Mouse (Mus musculus) kidney, adult 2 months (tissue): Measurements from ENCODE around the gene Cbfb. TPM values are rescaled to one million over a fixed set of nuclear protein-coding genes. Genes with fewer than 3 reads are reported as not detected.

Source experiments
- DNase-seq: peaks from one replicate; pipeline ENCODE4 v3.0.0; 2021
- H3K27ac ChIP-seq: fragments of 200-500 bp; 2 replicates; pipeline ENCODE4 v1.5.1; 2012; ENCODE audit warnings: low read depth, low read length, control low read depth, inconsistent platforms; ENCODE audit not compliant: insufficient read depth
- H3K27me3 ChIP-seq: fragments of 200-500 bp; replicated peaks from 2 replicates; pipeline ENCODE4 v1.6.1; 2012; ENCODE audit warnings: mild to moderate bottlenecking, moderate library complexity, low read length, inconsistent platforms; ENCODE audit not compliant: control insufficient read depth, insufficient read depth
- H3K36me3 ChIP-seq: fragments of 200-500 bp; 2 replicates; pipeline ENCODE4 v1.6.1; 2012; ENCODE audit warnings: mild to moderate bottlenecking, moderate library complexity, low read length, inconsistent platforms; ENCODE audit not compliant: control insufficient read depth, insufficient read depth
- H3K4me1 ChIP-seq: fragments of 200-500 bp; 2 replicates; pipeline ENCODE4 v1.6.1; 2011; ENCODE audit warnings: low read length; ENCODE audit not compliant: control insufficient read depth, insufficient read depth
- H3K4me3 ChIP-seq: fragments of 200-500 bp; 2 replicates; pipeline ENCODE4 v1.5.1; 2011; ENCODE audit warnings: mild to moderate bottlenecking, low read depth, low read length, control low read depth; ENCODE audit not compliant: insufficient read depth
- CTCF ChIP-seq: fragments of 200-500 bp; conservative IDR thresholded peaks from 2 replicates; pipeline ENCODE4 v1.5.1; 2011; ENCODE audit warnings: low read depth, mild to moderate bottlenecking, control low read depth, low read length, moderate library complexity, mixed read lengths; ENCODE audit not compliant: insufficient read depth, insufficient read length
- POLR2A ChIP-seq: fragments of 200-500 bp; IDR thresholded peaks from one replicate; pipeline ENCODE4 v1.6.1; 2011; ENCODE audit warnings: low read depth, low read length, control low read depth
- WGBS: fragments of 180-500 bp; shearing (Covaris S2); methylation state at CpG from one replicate; pipeline ENCODE4 v1.1.7; 2018; 5-methylcytosine and 5-hydroxymethylcytosine counted together
- polyA plus RNA-seq: library from polyadenylated mRNA; depleted of rRNA; stranded (reverse); fragments of >200 nt; gene quantifications from 2 replicates; pipeline ENCODE4 v1.2.3, GENCODE M21; 2012

Cbfb gene
- polyA plus RNA-seq, 1 experiment, result 6.1 TPM

GRCm38 (mm10) chr8:105154316-105154715 lies 16.2 kb upstream of the Cbfb start:
- TF ChIP-seq CTCF (no peak), POLR2A (no peak)
- no peak for DNase-seq
- H3K27me3 ChIP-seq, result no peaks in the 10 kb centered on the region
- peaks cover 4% of the 10 kb centered on the region; the same call in 1 of the 2 replicates for H3K4me1 ChIP-seq
- no peak overlapping the region for H3K27ac ChIP-seq
- H3K4me3 ChIP-seq, result no peak overlapping the region
- 94% methylated on average over 5 of the region's 5 CpGs for WGBS
- H3K36me3 ChIP-seq, result no peaks in the 10 kb centered on the region

DNA sequence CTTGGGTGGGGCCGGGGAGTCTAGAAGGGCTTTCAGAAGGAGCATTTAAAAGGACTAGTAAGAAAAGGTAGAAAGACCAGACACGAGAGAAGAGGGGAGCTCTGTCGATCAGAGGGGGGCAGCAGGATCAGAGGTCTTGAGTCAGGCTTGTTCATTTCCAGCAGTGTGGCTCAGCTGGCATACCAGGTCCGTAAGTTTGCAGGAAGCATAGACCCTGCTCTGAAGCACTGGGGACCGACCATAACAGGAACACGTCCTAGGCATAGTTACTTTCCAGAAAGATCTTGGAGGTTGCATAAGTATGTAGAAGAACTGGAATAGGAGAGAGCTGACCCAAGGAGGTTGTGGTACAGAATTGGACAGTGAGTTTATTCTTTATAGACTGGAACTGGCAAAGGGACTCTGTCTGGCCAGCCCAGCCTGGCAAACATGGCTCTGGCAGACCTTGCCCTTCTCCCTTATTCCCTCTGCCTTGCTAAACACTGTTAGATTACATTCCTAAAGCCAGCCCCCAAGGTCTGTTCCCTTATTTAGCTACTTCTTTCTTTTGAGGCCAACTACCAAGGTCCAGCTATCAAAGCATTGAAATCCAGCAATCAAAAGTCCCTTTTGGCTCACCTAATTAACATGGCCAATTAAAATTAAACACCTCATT lies 15.3 kb upstream of the Cbfb start:
- TF ChIP-seq POLR2A, result no peak
- no peak for TF ChIP-seq CTCF
- Histone ChIP-seq H3K4me3 (no peak overlapping the region), H3K36me3 (no peaks in the 10 kb centered on the region), H3K27ac (no peak overlapping the region), H3K27me3 (no peaks in the 10 kb centered on the region), H3K4me1 (peaks cover 4% of the 10 kb centered on the region; the same call in 1 of the 2 replicates)
- no peak for DNase-seq
- WGBS, result 86% methylated on average over 6 of the region's 6 CpGs

GRCm38 (mm10) chr8:105157555-105157954 lies 12.9 kb upstream of the Cbfb start:
- no peak overlapping the region for H3K4me3 ChIP-seq
- DNase-seq, result peak; percentile 37
- H3K36me3 ChIP-seq, result no peaks in the 10 kb centered on the region
- no peaks in the 10 kb centered on the region for H3K27me3 ChIP-seq
- no peak overlapping the region for H3K27ac ChIP-seq
- TF ChIP-seq POLR2A (no peak), CTCF (peak; percentile 74)
- peaks cover 4% of the 10 kb centered on the region; the same call in 1 of the 2 replicates for H3K4me1 ChIP-seq
- WGBS, result 48% methylated on average over 10 of the region's 10 CpGs

DNA sequence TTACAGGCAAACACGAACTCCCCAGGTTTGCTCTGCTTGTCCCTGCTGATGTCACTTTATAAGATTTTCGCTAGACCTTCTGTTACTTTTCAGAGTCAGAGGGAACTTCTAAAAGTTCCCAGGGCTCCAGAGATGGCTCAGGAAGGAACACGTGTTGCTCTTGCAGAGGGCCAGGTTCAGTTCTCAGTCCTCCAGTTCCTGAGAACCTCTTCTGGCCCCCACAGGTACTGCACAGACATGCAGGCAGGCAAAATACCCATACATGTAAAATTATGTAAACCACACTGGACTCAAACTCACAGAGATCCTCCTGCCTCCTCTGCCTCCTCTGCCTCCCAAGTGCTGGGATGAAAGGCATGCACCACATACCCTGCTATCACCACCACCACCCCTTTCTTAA lies 12.4 kb upstream of the Cbfb start:
- no peak for TF ChIP-seq POLR2A
- 0 out of 2 replicates have a peak, but pooled peaks have one; percentile 22 for TF ChIP-seq CTCF
- Histone ChIP-seq H3K36me3 (no peaks in the 10 kb centered on the region), H3K4me3 (no peak overlapping the region), H3K4me1 (peaks cover 4% of the 10 kb centered on the region; the same call in 1 of the 2 replicates), H3K27me3 (no peaks in the 10 kb centered on the region), H3K27ac (no peak overlapping the region)
- DNase-seq, result no peak
- 69% methylated on average over 3 of the region's 3 CpGs for WGBS

DNA sequence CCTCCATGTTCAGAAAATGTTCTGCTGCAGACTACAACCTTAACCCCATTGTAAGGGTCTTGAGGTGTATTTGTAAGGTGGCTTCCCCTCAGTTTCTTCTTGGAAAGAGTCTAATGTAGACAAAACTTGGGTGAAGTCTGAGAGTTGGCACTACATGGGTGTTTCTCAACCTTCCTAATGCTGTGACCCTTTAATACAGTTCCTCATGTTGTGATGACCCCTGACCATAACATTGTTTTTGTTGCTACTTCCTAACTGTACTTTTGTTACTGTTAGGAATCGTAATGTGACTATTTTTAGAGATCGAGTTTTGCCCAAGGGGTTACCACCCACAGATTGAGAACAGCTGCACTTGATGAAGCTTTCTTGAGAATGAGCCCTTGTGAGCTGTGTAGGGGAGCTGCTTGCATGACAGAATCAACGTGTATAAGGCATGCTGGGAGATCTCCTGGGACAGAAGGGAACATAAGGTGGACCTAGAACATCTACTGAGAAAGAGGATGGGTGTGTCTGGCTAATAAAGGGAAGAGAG lies 9.3 kb upstream of the Cbfb start:
- Histone ChIP-seq H3K27me3 (no peaks in the 10 kb centered on the region), H3K4me3 (no peak overlapping the region), H3K36me3 (no peaks in the 10 kb centered on the region), H3K27ac (no peak overlapping the region), H3K4me1 (no peaks in the 10 kb centered on the region)
- WGBS, result 38% methylated on average over 3 of the region's 3 CpGs
- no peak for TF ChIP-seq POLR2A
- TF ChIP-seq CTCF, result no peak
- no peak for DNase-seq

DNA sequence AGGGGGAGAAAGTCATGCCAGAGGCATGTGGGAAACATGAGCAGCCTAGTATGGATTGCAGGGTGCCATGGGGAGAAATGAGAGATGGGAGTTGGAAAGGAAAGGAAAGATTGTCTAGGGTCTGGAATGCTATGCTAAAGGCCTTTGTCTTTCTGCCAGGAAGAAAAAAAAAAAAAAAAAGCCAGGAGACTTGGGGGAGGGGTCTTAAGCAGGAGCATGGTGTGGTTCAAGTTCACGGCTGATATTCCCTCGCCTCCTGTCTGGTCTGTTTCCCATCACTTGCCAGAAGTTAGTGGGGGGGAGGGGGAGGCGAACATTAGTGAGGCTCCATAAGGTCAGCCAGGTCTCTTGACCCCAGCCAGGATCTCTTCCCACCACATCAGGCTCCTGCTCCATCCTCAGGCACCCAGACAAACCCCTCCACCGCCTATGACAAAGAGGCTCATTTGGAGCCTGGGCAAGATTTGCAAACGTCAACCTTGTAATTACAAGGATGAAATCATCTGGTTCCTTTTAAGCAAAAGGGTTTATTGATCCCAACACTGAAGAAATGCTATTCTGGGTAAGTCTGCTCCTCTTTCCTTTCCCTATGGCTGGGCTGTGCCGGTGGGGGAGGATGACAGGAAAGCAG lies 6.1 kb upstream of the Cbfb start:
- WGBS, result 54% methylated on average over 6 of the region's 6 CpGs
- Histone ChIP-seq H3K4me3 (no peak overlapping the region), H3K27ac (no peak overlapping the region), H3K36me3 (no peaks in the 10 kb centered on the region), H3K27me3 (no peaks in the 10 kb centered on the region), H3K4me1 (no peaks in the 10 kb centered on the region)
- no peak for DNase-seq
- TF ChIP-seq POLR2A (no peak), CTCF (no peak)

DNA sequence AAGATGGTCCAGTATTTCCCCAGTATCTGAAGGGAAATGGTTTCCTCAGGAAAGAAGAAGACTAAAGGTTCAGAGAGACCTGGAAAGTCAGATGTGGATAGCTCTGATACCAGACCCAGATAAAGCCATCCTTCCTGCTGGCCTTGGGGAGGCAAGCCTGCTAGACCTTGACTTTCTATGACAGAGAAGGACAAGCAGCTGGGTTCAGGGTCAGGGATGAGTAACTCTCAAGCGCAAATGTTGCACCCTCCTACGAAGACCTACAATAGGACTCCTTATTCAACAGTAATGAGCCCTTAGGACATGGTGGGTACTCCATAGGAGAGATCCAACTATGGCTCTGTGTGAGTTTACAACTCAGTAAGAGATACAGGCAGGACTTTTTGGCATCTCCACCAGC lies 5.3 kb upstream of the Cbfb start:
- 61% methylated on average over 2 of the region's 2 CpGs for WGBS
- Histone ChIP-seq H3K36me3 (no peaks in the 10 kb centered on the region), H3K4me1 (no peaks in the 10 kb centered on the region; the same call in 1 of the 2 replicates), H3K27me3 (no peaks in the 10 kb centered on the region), H3K4me3 (no peak overlapping the region), H3K27ac (no peak overlapping the region)
- DNase-seq, result no peak
- TF ChIP-seq CTCF (no peak), POLR2A (no peak)
